Mouse (Mus musculus): ENCODE measurements around the gene Abcb9. TPM values are rescaled to one million over a fixed set of nuclear protein-coding genes. Genes with fewer than 3 reads are reported as not detected.

Gene Abcb9
- polyA plus RNA-seq, 1 experiment: 0.90 TPM

DNA sequence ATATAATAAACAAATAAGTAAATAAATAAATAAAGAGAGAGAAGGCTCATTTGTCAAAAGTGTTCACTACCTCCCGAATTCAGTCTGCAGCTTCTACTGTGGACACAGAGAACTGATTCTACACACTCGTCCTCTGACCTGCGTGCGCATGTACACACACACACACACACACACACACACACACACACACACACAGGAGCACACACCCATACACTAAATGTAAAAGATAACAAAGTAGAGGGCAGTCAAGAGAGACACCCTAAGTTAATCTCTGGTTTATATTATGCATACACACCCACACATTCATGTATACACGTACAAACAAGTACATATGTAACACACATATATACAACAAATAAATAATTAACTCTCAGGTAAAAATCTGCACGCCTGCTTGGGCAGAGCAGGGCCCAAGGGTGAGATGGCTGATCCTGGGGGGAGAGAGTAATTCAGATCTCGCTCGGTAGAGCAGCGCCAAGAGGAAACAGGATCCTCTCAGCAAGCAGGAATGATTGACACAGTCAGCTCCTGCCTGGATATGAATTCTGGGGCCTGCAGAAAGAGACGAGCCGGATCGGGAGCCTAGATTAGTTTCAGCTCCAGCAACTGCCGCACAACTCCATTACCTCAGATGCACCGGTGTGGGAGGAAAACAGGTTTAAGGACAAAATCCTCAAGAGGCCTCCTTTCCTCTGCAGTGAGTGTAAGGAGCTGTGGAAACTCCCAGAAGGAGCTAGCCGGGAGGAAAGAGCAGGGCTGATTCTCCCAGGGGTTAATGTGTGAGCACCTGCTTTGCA is 46.2 kb downstream of the Abcb9 start:
- Histone ChIP-seq H3K27me3 (ENCODE audit: control insufficient read depth, insufficient read depth, insufficient read length) (no peaks in the 10 kb centered on the region), H3K4me3 (no peak overlapping the region), H3K36me3 (ENCODE audit: control insufficient read depth, insufficient read depth) (no peaks in the 10 kb centered on the region), H3K4me2 (ENCODE audit: low read depth) (no peak overlapping the region), H3ac (ENCODE audit: control insufficient read depth, insufficient read length) (no peak overlapping the region), H3K79me2 (ENCODE audit: control insufficient read depth, insufficient read depth) (no peaks in the 10 kb centered on the region)
- TF ChIP-seq E2F4 (IDR thresholded peaks at IDR 0.05; ENCODE audit: insufficient read depth) (no peak), REST (IDR thresholded peaks at IDR 0.05; ENCODE audit: insufficient read depth, insufficient read length) (no peak), TCF3 (IDR thresholded peaks at IDR 0.05; ENCODE audit: insufficient read length, low read depth) (no peak), MYOG (IDR thresholded peaks at IDR 0.05; ENCODE audit: control insufficient read depth in 1 of 3, insufficient read depth in 1 of 3, insufficient read length in 2 of 3, low read depth in 2 of 3) (no peak), USF1 (IDR thresholded peaks at IDR 0.05; ENCODE audit: low read depth) (no peak), TCF12 (IDR thresholded peaks at IDR 0.05; ENCODE audit: insufficient read depth, poor library complexity, severe bottlenecking) (no peak), POLR2A (IDR thresholded peaks at IDR 0.05; ENCODE audit: insufficient read length, low read depth) (no peak), MAX (IDR thresholded peaks at IDR 0.05; ENCODE audit: low read depth) (no peak), SRF (IDR thresholded peaks at IDR 0.05; ENCODE audit: control insufficient read depth, insufficient read length, low read depth) (no peak), CEBPB (IDR thresholded peaks at IDR 0.05; ENCODE audit: insufficient read depth, poor library complexity, severe bottlenecking) (no peak), POLR2AphosphoS2 (IDR thresholded peaks at IDR 0.05; ENCODE audit: insufficient read length, low read depth) (no peak), MYOD1 (IDR thresholded peaks at IDR 0.05; ENCODE audit: control insufficient read depth in 1 of 3, insufficient read length in 2 of 3, low read depth in 2 of 3) (no peak)

DNA sequence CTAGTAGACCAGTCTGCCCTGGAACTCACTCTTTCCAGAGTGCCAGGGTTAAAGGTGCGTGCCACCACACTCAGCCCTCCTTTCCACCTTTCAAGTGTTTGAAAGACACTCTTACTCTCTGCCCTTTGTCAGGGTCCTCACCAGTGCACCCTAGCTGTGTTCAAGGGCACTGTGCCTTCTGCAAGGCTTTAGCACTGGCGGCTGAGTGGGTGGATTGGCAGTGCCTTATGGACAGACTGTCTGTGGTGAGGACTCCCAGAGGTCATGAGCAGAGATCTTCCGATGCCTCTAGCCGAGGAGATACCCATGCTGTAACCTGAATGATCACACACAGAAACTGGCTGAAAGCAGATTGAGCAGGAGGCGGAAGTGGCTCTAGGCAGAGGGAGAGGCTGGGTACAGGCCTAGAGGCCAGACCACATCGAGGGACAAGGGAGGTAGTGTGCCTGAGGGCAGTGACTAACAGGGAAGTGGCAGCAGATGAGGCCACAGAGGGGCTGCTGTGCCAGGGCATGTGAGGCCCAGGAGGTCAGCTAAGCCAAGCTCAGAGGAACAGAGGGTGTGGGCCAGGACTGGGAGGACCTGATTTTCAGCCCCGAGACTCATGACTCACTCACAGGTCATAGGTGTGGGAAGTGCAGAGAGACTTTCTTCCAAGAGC is 48.7 kb downstream of the Abcb9 start:
- H3K4me2 ChIP-seq (ENCODE audit: low read depth): peak overlapping the region; percentile 49
- no peaks in the 10 kb centered on the region for H3K27me3 ChIP-seq (ENCODE audit: control insufficient read depth, insufficient read depth, insufficient read length)
- H3K36me3 ChIP-seq (ENCODE audit: control insufficient read depth, insufficient read depth): no peaks in the 10 kb centered on the region
- H3ac ChIP-seq (ENCODE audit: control insufficient read depth, insufficient read length): no peak overlapping the region
- H3K4me3 ChIP-seq: no peak overlapping the region
- TF ChIP-seq MYOD1 (IDR thresholded peaks at IDR 0.05; ENCODE audit: control insufficient read depth in 1 of 3, insufficient read length in 2 of 3, low read depth in 2 of 3): peak in 2 of 3 experiments; percentile 66 to 74
- TF ChIP-seq USF1 (IDR thresholded peaks at IDR 0.05; ENCODE audit: low read depth): no peak
- no peaks in the 10 kb centered on the region for H3K79me2 ChIP-seq (ENCODE audit: control insufficient read depth, insufficient read depth)

DNA sequence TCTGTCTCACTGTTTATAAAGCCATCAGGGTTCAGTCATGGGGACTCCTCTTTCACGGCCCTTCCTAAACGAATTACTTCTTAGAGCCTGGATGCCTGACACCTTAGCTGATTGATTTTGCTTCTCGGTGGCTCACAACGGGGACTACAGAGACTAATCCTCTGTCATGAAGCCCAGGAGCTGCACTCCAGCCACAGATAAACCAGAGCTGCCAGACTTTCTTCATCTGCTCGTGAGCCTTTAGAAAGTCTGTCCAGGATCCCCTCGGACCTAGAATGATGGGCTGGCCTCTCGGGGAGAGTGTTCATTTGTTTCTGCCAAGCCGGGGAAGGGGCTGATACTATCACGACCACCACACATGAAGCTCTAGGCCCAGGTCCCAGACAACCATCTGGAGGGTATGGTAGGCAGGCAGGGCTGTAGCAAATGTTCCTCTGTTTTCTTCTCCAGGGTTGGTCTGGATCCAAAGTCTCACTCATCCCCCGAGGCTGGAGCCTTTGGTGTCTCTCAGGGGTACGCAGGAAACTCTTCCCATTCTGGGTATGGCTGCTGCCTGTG is 50.1 kb downstream of the Abcb9 start:
- no peaks in the 10 kb centered on the region for H3K79me2 ChIP-seq (ENCODE audit: control insufficient read depth, insufficient read depth)
- H3K4me3 ChIP-seq: no peak overlapping the region
- no peaks in the 10 kb centered on the region for H3K36me3 ChIP-seq (ENCODE audit: control insufficient read depth, insufficient read depth)
- H3ac ChIP-seq (ENCODE audit: control insufficient read depth, insufficient read length): no peak overlapping the region
- no peak for TF ChIP-seq CEBPB (IDR thresholded peaks at IDR 0.05; ENCODE audit: insufficient read depth, poor library complexity, severe bottlenecking)
- TF ChIP-seq MYOG (IDR thresholded peaks at IDR 0.05; ENCODE audit: control insufficient read depth in 1 of 3, insufficient read depth in 1 of 3, insufficient read length in 2 of 3, low read depth in 2 of 3): no peak
- TF ChIP-seq USF1 (IDR thresholded peaks at IDR 0.05; ENCODE audit: low read depth): no peak
- TF ChIP-seq MYOD1 (IDR thresholded peaks at IDR 0.05; ENCODE audit: control insufficient read depth in 1 of 3, insufficient read length in 2 of 3, low read depth in 2 of 3): no peak
- TF ChIP-seq MAX (IDR thresholded peaks at IDR 0.05; ENCODE audit: low read depth): no peak
- no peak for TF ChIP-seq E2F4 (IDR thresholded peaks at IDR 0.05; ENCODE audit: insufficient read depth)
- TF ChIP-seq POLR2AphosphoS2 (IDR thresholded peaks at IDR 0.05; ENCODE audit: insufficient read length, low read depth): no peak
- TF ChIP-seq TCF12 (IDR thresholded peaks at IDR 0.05; ENCODE audit: insufficient read depth, poor library complexity, severe bottlenecking): no peak
- no peak for TF ChIP-seq POLR2A (IDR thresholded peaks at IDR 0.05; ENCODE audit: insufficient read length, low read depth)
- TF ChIP-seq REST (IDR thresholded peaks at IDR 0.05; ENCODE audit: insufficient read depth, insufficient read length): no peak
- no peak for TF ChIP-seq TCF3 (IDR thresholded peaks at IDR 0.05; ENCODE audit: insufficient read length, low read depth)
- no peak for TF ChIP-seq SRF (IDR thresholded peaks at IDR 0.05; ENCODE audit: control insufficient read depth, insufficient read length, low read depth)
- no peak overlapping the region for H3K4me2 ChIP-seq (ENCODE audit: low read depth)
- no peaks in the 10 kb centered on the region for H3K27me3 ChIP-seq (ENCODE audit: control insufficient read depth, insufficient read depth, insufficient read length)

DNA sequence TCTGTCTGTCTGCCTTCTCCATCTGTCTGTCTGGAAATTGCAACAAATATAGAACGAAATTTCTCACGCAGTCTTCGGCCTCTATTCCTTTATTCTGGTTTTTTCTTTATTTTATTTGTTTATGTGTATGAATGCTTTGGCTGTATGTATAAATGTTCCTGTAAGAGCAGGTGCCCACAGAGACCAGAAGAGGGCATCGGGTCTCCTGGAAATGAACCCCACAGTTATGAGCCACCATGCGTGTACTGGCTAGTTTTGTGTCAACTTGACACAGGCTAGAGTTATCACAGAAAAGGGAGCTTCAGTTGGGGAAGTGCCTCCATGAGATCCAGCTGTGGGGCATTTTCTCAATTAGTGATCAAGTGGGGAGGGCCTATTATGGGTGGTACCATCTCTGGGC is 51.6 kb downstream of the Abcb9 start:
- Histone ChIP-seq H3K4me2 (ENCODE audit: low read depth) (peak overlapping the region; percentile 24), H3K79me2 (ENCODE audit: control insufficient read depth, insufficient read depth) (no peaks in the 10 kb centered on the region), H3K36me3 (ENCODE audit: control insufficient read depth, insufficient read depth) (no peaks in the 10 kb centered on the region), H3K27me3 (ENCODE audit: control insufficient read depth, insufficient read depth, insufficient read length) (no peaks in the 10 kb centered on the region), H3K4me3 (no peak overlapping the region), H3ac (ENCODE audit: control insufficient read depth, insufficient read length) (no peak overlapping the region)
- TF ChIP-seq TCF3 (IDR thresholded peaks at IDR 0.05; ENCODE audit: insufficient read length, low read depth) (no peak), TCF12 (IDR thresholded peaks at IDR 0.05; ENCODE audit: insufficient read depth, poor library complexity, severe bottlenecking) (no peak), REST (IDR thresholded peaks at IDR 0.05; ENCODE audit: insufficient read depth, insufficient read length) (no peak), MYOD1 (IDR thresholded peaks at IDR 0.05; ENCODE audit: control insufficient read depth in 1 of 3, insufficient read length in 2 of 3, low read depth in 2 of 3) (no peak), SRF (IDR thresholded peaks at IDR 0.05; ENCODE audit: control insufficient read depth, insufficient read length, low read depth) (no peak), E2F4 (IDR thresholded peaks at IDR 0.05; ENCODE audit: insufficient read depth) (no peak), USF1 (IDR thresholded peaks at IDR 0.05; ENCODE audit: low read depth) (no peak), MAX (IDR thresholded peaks at IDR 0.05; ENCODE audit: low read depth) (no peak), CEBPB (IDR thresholded peaks at IDR 0.05; ENCODE audit: insufficient read depth, poor library complexity, severe bottlenecking) (no peak), MYOG (IDR thresholded peaks at IDR 0.05; ENCODE audit: control insufficient read depth in 1 of 3, insufficient read depth in 1 of 3, insufficient read length in 2 of 3, low read depth in 2 of 3) (no peak), POLR2AphosphoS2 (IDR thresholded peaks at IDR 0.05; ENCODE audit: insufficient read length, low read depth) (no peak), POLR2A (IDR thresholded peaks at IDR 0.05; ENCODE audit: insufficient read length, low read depth) (no peak)
